Mouse (Mus musculus) ovary, adult 18-20 months (tissue): Measurements from ENCODE around the gene Vmn1r195.
"Not testable (repeated sequence)": the region's sequence is repeated elsewhere in the genome, so short reads cannot be mapped to it uniquely, and the experiment has no call there.

ENCODE experiments used
- DNase-seq: peaks from one replicate; pipeline ENCODE4 v3.0.0; 2022; ENCODE audit warnings: low spot score, mixed read lengths

Gene Vmn1r195

GRCm38 (mm10) chr13:22270222-22270621 lies at the start of gene Vmn1r195:
Gene Vmn1r195, plus strand, starts transcription at chr13:22270522.
- not testable (repeated sequence) for DNase-seq

- not testable (repeated sequence) for DNase-seq
These were observed 47.3 kb upstream of the Vmn1r195 start, which contains the start of gene Vmn1r193 for GRCm38 (mm10) chr13:22223060-22223459. Gene Vmn1r193, minus strand, starts transcription at chr13:22223160.

GRCm38 (mm10) chr13:22243915-22244314 lies 26.4 kb upstream of the Vmn1r195 start, which contains the start of gene Vmn1r194:
Gene Vmn1r194, plus strand, starts transcription at chr13:22244215.
- no peak for DNase-seq

GRCm38 (mm10) chr13:22271721-22272120 lies 1.4 kb downstream of the Vmn1r195 start:
- no peak for DNase-seq

- no peak for DNase-seq
These were observed 14.3 kb downstream of the Vmn1r195 start for GRCm38 (mm10) chr13:22284578-22284977.

GRCm38 (mm10) chr13:22289620-22290019 lies 19.3 kb downstream of the Vmn1r195 start, which contains the start of gene Vmn1r196:
Gene Vmn1r196, plus strand, starts transcription at chr13:22289920.
- no peak for DNase-seq

- DNase-seq = not testable (repeated sequence)
These were observed 37.8 kb downstream of the Vmn1r195 start for GRCm38 (mm10) chr13:22308075-22308474.

- DNase-seq = no peak
These were observed 45.0 kb downstream of the Vmn1r195 start for GRCm38 (mm10) chr13:22315361-22315760.

- DNase-seq = no peak
These were observed 47.0 kb downstream of the Vmn1r195 start for GRCm38 (mm10) chr13:22317366-22317765.

- DNase-seq = no peak
These were observed 49.8 kb downstream of the Vmn1r195 start for GRCm38 (mm10) chr13:22320091-22320490.

- DNase-seq = no peak
These were observed 54.0 kb downstream of the Vmn1r195 start, which contains the start of gene Vmn1r197 for GRCm38 (mm10) chr13:22324289-22324688. Gene Vmn1r197, plus strand, starts transcription at chr13:22324589.
